Mouse (Mus musculus) regulatory T cell (primary cell): ENCODE data around the gene Vax1.

Source experiments
- in situ Hi-C: fragments of 300-600 bp; cut with MboI, MseI; formaldehyde crosslinking; loops from one replicate; pipeline ENCODE4 v1.15.1; 2025; ENCODE audit warnings: high pct_unique_total_duplicates

Vax1 gene

DNA sequence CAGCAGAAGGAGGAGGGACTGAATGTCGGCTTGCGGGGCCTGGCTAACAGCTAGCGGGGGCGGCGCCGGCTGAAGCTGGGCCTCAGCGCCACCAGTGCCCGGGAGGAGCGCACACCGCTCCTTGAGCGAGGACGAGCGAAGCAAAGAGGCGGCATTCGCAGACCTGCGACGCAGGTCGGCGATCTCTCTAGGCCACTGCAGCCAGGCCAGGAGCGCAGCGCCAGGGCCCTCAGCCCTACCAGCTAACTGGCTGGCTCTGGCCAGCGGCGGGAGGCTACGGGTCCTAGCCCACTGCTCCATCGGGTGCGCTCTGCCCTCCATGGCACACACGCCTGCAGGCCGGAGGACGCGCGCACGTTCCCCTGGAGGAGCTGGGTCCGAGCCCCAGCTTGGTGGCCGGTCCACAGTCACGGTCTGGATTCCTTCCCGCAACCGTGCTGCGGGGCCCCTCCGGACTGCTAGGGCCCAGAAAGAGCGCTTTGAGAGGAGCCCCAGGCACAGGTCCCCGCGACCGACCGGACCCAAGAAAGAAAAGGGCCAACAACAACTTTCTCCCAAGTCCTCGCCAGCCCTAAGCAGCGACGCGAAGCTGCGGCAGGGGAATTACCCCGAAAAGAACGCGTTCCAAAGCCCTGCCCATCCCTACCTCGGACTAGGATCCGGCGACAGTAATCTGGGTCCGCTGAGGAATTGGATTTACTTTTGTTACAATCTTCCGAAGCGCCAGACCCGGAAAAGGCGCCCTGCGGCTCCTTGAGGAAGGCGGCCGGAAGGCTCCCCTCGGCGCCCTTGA is 517 bp downstream of the Vax1 start:
- in situ Hi-C loops: no loop called here

GRCm38 (mm10) chr19:59168386-59168905 is 1.4 kb downstream of the Vax1 start:
- in situ Hi-C loops: no loop called here

DNA sequence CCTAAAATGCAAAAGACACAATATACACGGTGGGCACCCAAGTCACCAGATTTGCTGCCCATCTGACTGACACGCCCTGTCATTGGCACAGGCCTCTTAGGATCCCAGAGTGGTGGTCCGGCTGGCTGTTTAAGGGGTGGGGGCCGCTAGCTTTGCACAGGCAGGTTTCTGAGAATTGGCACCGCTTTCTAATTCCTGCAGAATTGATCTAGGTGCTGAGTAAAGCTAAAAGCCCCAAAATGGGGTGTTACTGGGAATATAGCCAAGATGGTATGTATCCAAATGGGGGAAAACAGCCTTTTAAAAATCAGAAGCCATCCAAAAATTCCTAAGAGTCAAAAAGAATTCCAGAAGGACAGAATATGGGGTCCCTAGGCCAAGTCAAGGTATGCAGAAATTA is 2.0 kb downstream of the Vax1 start:
- in situ Hi-C loops: no loop called here

DNA sequence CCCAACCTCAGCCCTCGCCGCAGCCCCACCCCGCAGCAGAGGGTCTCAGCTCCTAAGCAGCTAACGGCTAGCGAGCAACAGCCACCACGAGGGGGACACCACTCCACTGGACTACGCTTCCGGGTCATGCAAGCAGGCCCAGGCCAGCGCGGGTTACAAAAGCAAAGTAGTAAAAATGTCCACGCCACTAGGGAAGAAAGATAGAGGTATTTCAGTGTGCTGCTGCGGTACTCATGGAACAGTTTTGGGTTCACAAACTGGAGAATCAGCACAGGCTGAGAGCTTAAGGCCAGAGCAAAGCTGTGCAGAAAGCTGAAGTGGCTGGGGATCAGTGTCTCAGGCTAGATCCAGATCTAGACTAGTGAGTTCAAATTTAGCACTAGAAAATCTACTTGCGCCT is 3.0 kb downstream of the Vax1 start:
- in situ Hi-C loops: no loop called here

GRCm38 (mm10) chr19:59166311-59166761 is 3.5 kb downstream of the Vax1 start:
- in situ Hi-C loops: no loop called here

DNA sequence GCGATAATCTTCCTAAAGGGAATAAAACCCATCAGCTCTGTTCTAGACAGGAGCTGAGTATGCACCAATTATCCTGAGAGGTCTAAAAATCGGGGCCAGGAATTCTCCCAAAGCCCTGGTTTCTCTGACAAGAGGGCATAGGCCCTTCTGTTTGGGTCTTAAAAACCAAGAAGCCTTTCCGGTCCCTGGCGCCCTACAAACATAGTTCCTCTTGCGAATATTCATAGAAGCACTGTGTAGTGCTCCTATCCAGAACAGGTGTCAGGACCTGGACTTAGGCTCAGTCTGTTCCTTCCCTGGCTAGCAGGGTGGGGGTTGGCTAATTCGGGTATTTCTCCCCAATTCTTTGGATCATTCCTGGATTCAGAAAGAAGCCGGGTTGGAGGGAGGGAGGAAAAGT is 4.3 kb downstream of the Vax1 start:
- in situ Hi-C loops: no loop called here

GRCm38 (mm10) chr19:59164896-59165560 is 4.8 kb downstream of the Vax1 start:
- in situ Hi-C loops: no loop called here

- in situ Hi-C loops: no loop called here
These were observed 5.7 kb downstream of the Vax1 start for GRCm38 (mm10) chr19:59164111-59164510.

DNA sequence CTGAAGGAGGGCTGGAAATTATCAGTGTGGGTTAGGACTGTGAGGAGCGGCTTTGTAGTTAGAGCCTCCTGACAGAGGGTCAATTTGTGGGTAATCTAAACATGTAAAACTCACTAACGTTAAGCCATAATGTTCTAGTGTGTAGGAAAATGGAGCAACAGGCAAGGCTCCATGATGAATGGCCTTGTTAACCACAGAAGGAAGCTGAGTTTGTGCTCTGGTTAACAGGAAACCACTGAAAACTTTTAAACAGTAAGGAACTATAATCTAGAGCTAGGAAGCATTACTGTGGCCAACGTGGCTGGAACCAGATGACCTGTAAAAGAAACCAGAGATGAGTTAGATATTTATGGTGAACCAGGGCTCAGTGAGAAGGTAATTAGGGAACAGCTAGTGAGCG is 13.2 kb downstream of the Vax1 start:
- in situ Hi-C loops: no loop called here

DNA sequence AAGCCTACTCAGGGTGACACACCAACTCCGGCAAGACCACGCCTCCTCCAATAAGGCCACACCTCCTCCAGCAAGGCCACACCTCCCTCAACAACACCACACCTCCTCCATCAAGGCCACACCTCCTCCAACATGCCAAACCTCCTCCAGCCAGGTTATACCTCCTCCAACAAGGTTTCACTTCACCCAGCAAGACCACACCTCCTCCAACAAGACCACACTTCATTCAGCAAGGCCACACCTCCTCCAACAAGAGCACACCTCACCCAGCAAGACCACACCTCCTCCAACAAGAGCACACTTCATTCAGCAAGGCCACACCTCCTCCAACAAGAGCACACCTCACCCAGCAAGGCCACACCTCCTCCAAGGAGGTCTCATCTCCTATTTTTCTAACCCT is 15.7 kb downstream of the Vax1 start:
- in situ Hi-C loops: no loop called here

- in situ Hi-C loops: no loop called here
These were observed 24.2 kb downstream of the Vax1 start for GRCm38 (mm10) chr19:59145492-59146140.

DNA sequence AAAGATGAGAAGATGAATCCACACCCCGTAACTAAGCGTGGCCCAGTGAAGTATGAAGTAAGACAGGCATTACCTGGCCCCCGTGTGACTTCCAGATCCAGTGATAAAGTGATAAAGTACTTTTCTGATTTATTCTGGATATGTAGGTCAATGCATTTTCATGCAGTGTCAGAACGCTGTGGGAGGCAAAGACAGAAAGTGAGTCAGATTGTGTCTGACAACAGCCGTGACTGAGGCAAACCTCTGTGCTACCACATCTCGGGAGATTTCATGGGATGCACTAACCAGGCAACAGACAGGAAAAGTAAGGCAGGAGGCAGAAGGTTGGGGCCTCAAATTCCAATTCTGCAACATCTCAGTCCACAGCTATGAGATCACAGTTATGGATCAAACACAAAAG is 24.8 kb downstream of the Vax1 start:
- in situ Hi-C loops: no loop called here

- in situ Hi-C loops: no loop called here
These were observed 27.6 kb downstream of the Vax1 start for GRCm38 (mm10) chr19:59142206-59142605.

- in situ Hi-C loops: no loop called here
These were observed 34.5 kb downstream of the Vax1 start for GRCm38 (mm10) chr19:59135387-59135786.

DNA sequence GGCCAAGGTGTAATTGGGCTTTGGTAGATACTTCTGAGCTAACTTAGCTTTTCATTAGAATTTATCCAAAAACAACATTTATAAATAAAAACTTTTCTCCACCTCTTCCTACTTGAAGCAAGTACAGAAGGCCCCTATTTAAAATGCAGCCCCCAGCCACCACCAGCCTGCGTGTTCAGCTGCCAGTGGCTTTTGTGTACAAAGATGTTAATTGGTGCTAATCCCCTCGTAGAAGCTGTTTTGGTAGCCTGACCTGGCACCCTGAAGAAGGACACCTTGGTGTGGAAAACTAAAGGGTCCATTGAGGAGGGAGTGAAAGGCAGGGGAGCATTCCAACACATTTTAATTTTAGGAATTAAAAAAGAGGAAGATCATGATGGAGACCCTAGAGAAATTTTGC is 34.9 kb downstream of the Vax1 start:
- in situ Hi-C loops: no loop called here

GRCm38 (mm10) chr19:59133202-59133601 is 36.7 kb downstream of the Vax1 start:
- in situ Hi-C loops: no loop called here

GRCm38 (mm10) chr19:59129671-59130070 is 40.2 kb downstream of the Vax1 start:
- in situ Hi-C loops: no loop called here

GRCm38 (mm10) chr19:59128531-59129204 is 41.2 kb downstream of the Vax1 start:
- in situ Hi-C loops: no loop called here

DNA sequence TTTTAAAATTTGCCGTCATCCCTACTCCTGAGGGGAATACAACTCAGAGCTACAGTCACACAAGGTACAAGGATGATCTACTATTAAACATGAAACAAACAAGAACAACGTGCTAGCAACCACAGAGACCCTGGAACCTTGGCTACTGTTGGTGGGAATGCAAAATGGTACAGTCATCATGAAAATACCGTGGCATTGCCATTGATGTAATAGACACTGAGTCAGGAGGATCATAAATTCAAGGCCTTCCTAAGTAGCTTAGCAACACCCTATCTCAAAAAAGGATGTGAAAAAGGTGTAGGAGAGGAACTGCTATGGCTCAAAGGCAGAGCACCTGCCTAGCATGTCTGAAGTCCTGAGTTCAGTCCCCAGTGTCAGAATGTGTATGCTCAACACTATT is 42.4 kb downstream of the Vax1 start:
- in situ Hi-C loops: no loop called here
